Mouse (Mus musculus) forebrain, postnatal 0 days (tissue): Measurements from ENCODE around the gene Apba2. TPM values are rescaled to one million over a fixed set of nuclear protein-coding genes. Genes with fewer than 3 reads are reported as not detected.

Source experiments
- ATAC-seq: fragments of 200-750 bp; cut with Nextera tagmentation; 2 replicates; pipeline ENCODE4 v1.8.0; 2017; ENCODE audit warnings: mild to moderate bottlenecking, moderate library complexity
- DNase-seq: peaks from one replicate; pipeline ENCODE4 v3.0.0-alpha.2; 2015
- H3K27ac ChIP-seq: fragments of 300-500 bp; sonication (generic); 2 replicates; pipeline ENCODE4 v1.5.1; 2014; ENCODE audit warnings: low read depth, mild to moderate bottlenecking, antibody characterized with exemption, low read length, moderate library complexity, mixed read lengths
- H3K27me3 ChIP-seq: fragments of 300-500 bp; sonication (generic); 2 replicates; pipeline ENCODE4 v1.6.1; 2014; ENCODE audit warnings: mild to moderate bottlenecking, low read length, mixed read lengths; ENCODE audit not compliant: insufficient read depth
- H3K36me3 ChIP-seq: fragments of 300-500 bp; sonication (generic); 2 replicates; pipeline ENCODE4 v1.6.1; 2014; ENCODE audit warnings: mild to moderate bottlenecking, moderate library complexity; ENCODE audit not compliant: insufficient read depth
- H3K4me1 ChIP-seq: fragments of 300-500 bp; sonication (generic); 2 replicates; pipeline ENCODE4 v1.6.1; 2014; ENCODE audit warnings: antibody characterized with exemption; ENCODE audit not compliant: insufficient read depth
- H3K4me2 ChIP-seq: fragments of 300-500 bp; sonication (generic); 2 replicates; pipeline ENCODE4 v1.6.1; 2014; ENCODE audit warnings: low read depth, mild to moderate bottlenecking, moderate library complexity
- H3K4me3 ChIP-seq: fragments of 300-500 bp; sonication (generic); 2 replicates; pipeline ENCODE4 v1.5.1; 2014; ENCODE audit warnings: low read depth, low read length, mixed read lengths
- H3K9ac ChIP-seq: fragments of 300-500 bp; sonication (generic); 2 replicates; pipeline ENCODE4 v1.6.1; 2014; ENCODE audit warnings: mild to moderate bottlenecking
- H3K9me3 ChIP-seq: fragments of 300-500 bp; sonication (generic); 2 replicates; pipeline ENCODE4 v1.6.1; 2016; ENCODE audit warnings: low read length
- CTCF ChIP-seq: sonication (generic); IDR thresholded peaks from 2 replicates; pipeline ENCODE4 v1.5.1; 2016; ENCODE audit warnings: antibody characterized with exemption, control low read depth, low read depth
- WGBS: fragments of 180-500 bp; shearing (Covaris S2); extraction: QIAGEN DNeasy Blood & Tissue Kit; methylation state at CpG from one replicate; pipeline ENCODE4 v1.1.7; 2014; 5-methylcytosine and 5-hydroxymethylcytosine counted together
- polyA plus RNA-seq: library from polyadenylated mRNA; unstranded; fragments of >200 nt; fragmentation: Nextera tagmentation; extraction: Ambion mirVana; gene quantifications from 2 replicates; pipeline ENCODE4 v1.2.1, GENCODE M21; 2015
- total RNA-seq: library from RNA; depleted of rRNA; stranded (reverse); fragments of >200 nt; gene quantifications from 2 replicates; pipeline ENCODE4 v1.2.3, GENCODE M21; 2014

The Apba2 gene
- total and polyA plus RNA-seq, 2 experiments from 2014 or later, result 227 to 332 TPM

- WGBS, result 82% methylated on average over 3 of the region's 3 CpGs
- no peak overlapping the region for H3K27ac ChIP-seq
- no peaks in the 10 kb centered on the region for H3K27me3 ChIP-seq
- no peaks in the 10 kb centered on the region for H3K9me3 ChIP-seq
- ATAC-seq (no peak), DNase-seq (no peak)
- H3K9ac ChIP-seq, result no peak overlapping the region
- no peak overlapping the region for H3K4me3 ChIP-seq
- TF ChIP-seq CTCF, result no peak
- H3K4me2 ChIP-seq, result no peak overlapping the region
- H3K4me1 ChIP-seq, result no peaks in the 10 kb centered on the region
- no peaks in the 10 kb centered on the region for H3K36me3 ChIP-seq
Observed at GRCm38 (mm10) chr7:64765595-64765994, 264.1 kb downstream of the Apba2 start.

- Histone ChIP-seq H3K4me3 (no peak overlapping the region), H3K4me1 (no peaks in the 10 kb centered on the region), H3K36me3 (no peaks in the 10 kb centered on the region), H3K27me3 (no peaks in the 10 kb centered on the region), H3K4me2 (no peak overlapping the region), H3K9ac (no peak overlapping the region), H3K9me3 (no peaks in the 10 kb centered on the region), H3K27ac (no peak overlapping the region)
- no peak for DNase-seq
- WGBS, result 55% methylated on average over 7 of the region's 7 CpGs
- no peak for TF ChIP-seq CTCF
- peak; percentile 34; the same call in 1 of the 2 replicates for ATAC-seq
Observed at GRCm38 (mm10) chr7:64769768-64770167, 268.3 kb downstream of the Apba2 start.

- Histone ChIP-seq H3K9ac (no peak overlapping the region), H3K9me3 (no peaks in the 10 kb centered on the region), H3K4me3 (no peak overlapping the region), H3K36me3 (no peaks in the 10 kb centered on the region), H3K4me2 (no peak overlapping the region), H3K27me3 (no peaks in the 10 kb centered on the region), H3K4me1 (no peaks in the 10 kb centered on the region), H3K27ac (no peak overlapping the region)
- WGBS, result 72% methylated on average over 8 of the region's 8 CpGs
- peak; percentile 23; the same call in 1 of the 2 replicates for ATAC-seq
- no peak for TF ChIP-seq CTCF
- DNase-seq, result no peak
Observed at GRCm38 (mm10) chr7:64770779-64771390, 269.4 kb downstream of the Apba2 start.

GRCm38 (mm10) chr7:64773465-64773864, 272.0 kb downstream of the Apba2 start:
- Histone ChIP-seq H3K36me3 (no peaks in the 10 kb centered on the region), H3K27me3 (no peaks in the 10 kb centered on the region), H3K4me3 (no peak overlapping the region), H3K9ac (no peak overlapping the region), H3K4me2 (no peak overlapping the region), H3K4me1 (no peaks in the 10 kb centered on the region), H3K27ac (no peak overlapping the region), H3K9me3 (no peaks in the 10 kb centered on the region)
- no peak for DNase-seq
- TF ChIP-seq CTCF, result peak; percentile 42; the same call in 1 of the 2 replicates
- 40% methylated on average over 10 of the region's 10 CpGs for WGBS
- peak; percentile 23; the same call in 1 of the 2 replicates for ATAC-seq

GRCm38 (mm10) chr7:64776708-64777489, 275.4 kb downstream of the Apba2 start:
- DNase-seq (no peak), ATAC-seq (no peak)
- H3K27me3 ChIP-seq, result no peaks in the 10 kb centered on the region
- no peak overlapping the region for H3K9ac ChIP-seq
- no peak overlapping the region for H3K27ac ChIP-seq
- peaks cover 10% of the 10 kb centered on the region; the same call in 1 of the 2 replicates for H3K4me1 ChIP-seq
- no peaks in the 10 kb centered on the region for H3K36me3 ChIP-seq
- no peak for TF ChIP-seq CTCF
- WGBS, result 83% methylated on average over 13 of the region's 13 CpGs
- no peak overlapping the region for H3K4me2 ChIP-seq
- no peaks in the 10 kb centered on the region for H3K9me3 ChIP-seq
- no peak overlapping the region for H3K4me3 ChIP-seq

GRCm38 (mm10) chr7:64779501-64779900, 278.0 kb downstream of the Apba2 start:
- no peak overlapping the region for H3K4me2 ChIP-seq
- H3K4me3 ChIP-seq, result no peak overlapping the region
- peaks cover 10% of the 10 kb centered on the region; the same call in 1 of the 2 replicates for H3K4me1 ChIP-seq
- no peaks in the 10 kb centered on the region for H3K9me3 ChIP-seq
- no peak overlapping the region for H3K9ac ChIP-seq
- no peak overlapping the region; the same call in 1 of the 2 replicates for H3K27ac ChIP-seq
- no peak for TF ChIP-seq CTCF
- H3K27me3 ChIP-seq, result no peaks in the 10 kb centered on the region
- WGBS, result 58% methylated on average over 4 of the region's 4 CpGs
- no peaks in the 10 kb centered on the region for H3K36me3 ChIP-seq
- DNase-seq (no peak), ATAC-seq (peak; percentile 49)

GRCm38 (mm10) chr7:64785040-64785439, 283.5 kb downstream of the Apba2 start:
- Histone ChIP-seq H3K9ac (no peak overlapping the region), H3K4me1 (0 out of 2 replicates have a peak, but pooled peaks cover 4% of the 10 kb centered on the region), H3K9me3 (no peaks in the 10 kb centered on the region), H3K4me2 (no peak overlapping the region), H3K4me3 (no peak overlapping the region), H3K36me3 (no peaks in the 10 kb centered on the region), H3K27me3 (no peaks in the 10 kb centered on the region), H3K27ac (no peak overlapping the region)
- no peak for TF ChIP-seq CTCF
- WGBS, result 26% methylated on average over 3 of the region's 3 CpGs
- no peak for DNase-seq
- ATAC-seq, result no peak
